Mouse (Mus musculus): Measurements from ENCODE around the gene Syk.
A peak's percentile ranks its signal among the peaks of the same experiment; 100 is the strongest.

Syk gene

GRCm38 (mm10) chr13:52582878-52583661, at the start of gene Syk:
Syk (plus strand) TSS chr13:52583173.
- peak; percentile 71 for DNase-seq (ENCODE audit: extremely low read depth, low read depth)

- DNase-seq (ENCODE audit: extremely low read depth, low read depth), result no peak
These were observed 49.3 kb upstream of the Syk start for GRCm38 (mm10) chr13:52533644-52534043.

- peak; percentile 25 for DNase-seq (ENCODE audit: extremely low read depth, low read depth)
These were observed 47.4 kb upstream of the Syk start for GRCm38 (mm10) chr13:52535542-52535941.

GRCm38 (mm10) chr13:52537754-52538587, 45.0 kb upstream of the Syk start:
- DNase-seq (ENCODE audit: extremely low read depth, low read depth), result peak; percentile 15

GRCm38 (mm10) chr13:52538588-52539116, 44.3 kb upstream of the Syk start:
- DNase-seq (ENCODE audit: extremely low read depth, low read depth), result no peak

- no peak for DNase-seq (ENCODE audit: extremely low read depth, low read depth)
These were observed 43.5 kb upstream of the Syk start for GRCm38 (mm10) chr13:52539461-52539860.

GRCm38 (mm10) chr13:52541385-52542035, 41.5 kb upstream of the Syk start:
- no peak for DNase-seq (ENCODE audit: extremely low read depth, low read depth)

GRCm38 (mm10) chr13:52542036-52542526, 40.9 kb upstream of the Syk start:
- DNase-seq (ENCODE audit: extremely low read depth, low read depth), result no peak

GRCm38 (mm10) chr13:52542636-52543035, 40.3 kb upstream of the Syk start:
- DNase-seq (ENCODE audit: extremely low read depth, low read depth), result no peak

- no peak for DNase-seq (ENCODE audit: extremely low read depth, low read depth)
These were observed 36.7 kb upstream of the Syk start for GRCm38 (mm10) chr13:52546288-52546687.

GRCm38 (mm10) chr13:52550690-52551193, 32.2 kb upstream of the Syk start:
- DNase-seq (ENCODE audit: extremely low read depth, low read depth), result no peak

GRCm38 (mm10) chr13:52551275-52551674, 31.7 kb upstream of the Syk start:
- no peak for DNase-seq (ENCODE audit: extremely low read depth, low read depth)

GRCm38 (mm10) chr13:52552822-52553477, 30.0 kb upstream of the Syk start:
- DNase-seq (ENCODE audit: extremely low read depth, low read depth), result no peak

- DNase-seq (ENCODE audit: extremely low read depth, low read depth), result no peak
These were observed 28.3 kb upstream of the Syk start for GRCm38 (mm10) chr13:52554722-52555121.

GRCm38 (mm10) chr13:52557421-52557820, 25.6 kb upstream of the Syk start:
- DNase-seq (ENCODE audit: extremely low read depth, low read depth), result no peak

GRCm38 (mm10) chr13:52561367-52562165, 21.4 kb upstream of the Syk start:
- DNase-seq (ENCODE audit: extremely low read depth, low read depth), result no peak

- DNase-seq (ENCODE audit: extremely low read depth, low read depth), result no peak
These were observed 20.8 kb upstream of the Syk start for GRCm38 (mm10) chr13:52562166-52562571.

- peak; percentile 54 for DNase-seq (ENCODE audit: extremely low read depth, low read depth)
These were observed 17.8 kb upstream of the Syk start for GRCm38 (mm10) chr13:52565103-52565739.

GRCm38 (mm10) chr13:52566188-52566760, 16.7 kb upstream of the Syk start:
- DNase-seq (ENCODE audit: extremely low read depth, low read depth), result no peak

Data from MEL-GATA-1-ER (cell line).